Mouse (Mus musculus) midbrain, embryonic 15.5 days (tissue): Measurements from ENCODE around the gene Sh3bgr. TPM values are rescaled to one million over a fixed set of nuclear protein-coding genes. Genes with fewer than 3 reads are reported as not detected.

Source experiments
- ATAC-seq: fragments of 200-750 bp; cut with Nextera tagmentation; replicated peaks from 2 replicates; pipeline ENCODE4 v1.8.0; 2017; ENCODE audit warnings: moderate TSS enrichment
- H3K27ac ChIP-seq: fragments of 300-500 bp; sonication (generic); 2 replicates; pipeline ENCODE4 v1.5.1; 2015; ENCODE audit warnings: mild to moderate bottlenecking, inconsistent platforms
- H3K27me3 ChIP-seq: fragments of 300-500 bp; sonication (generic); replicated peaks from 2 replicates; pipeline ENCODE4 v1.6.1; 2015; ENCODE audit warnings: inconsistent platforms
- H3K36me3 ChIP-seq: fragments of 300-500 bp; sonication (generic); replicated peaks from 2 replicates; pipeline ENCODE4 v1.6.1; 2015; ENCODE audit warnings: inconsistent platforms
- H3K4me1 ChIP-seq: fragments of 300-500 bp; sonication (generic); 2 replicates; pipeline ENCODE4 v1.6.1; 2015; ENCODE audit warnings: inconsistent platforms
- H3K4me2 ChIP-seq: fragments of 300-500 bp; sonication (generic); 2 replicates; pipeline ENCODE4 v1.6.1; 2015; ENCODE audit warnings: inconsistent platforms, mild to moderate bottlenecking, moderate library complexity
- H3K4me3 ChIP-seq: fragments of 300-500 bp; sonication (generic); 2 replicates; pipeline ENCODE4 v1.5.1; 2015; ENCODE audit warnings: mild to moderate bottlenecking, inconsistent platforms
- H3K9ac ChIP-seq: fragments of 300-500 bp; sonication (generic); 2 replicates; pipeline ENCODE4 v1.6.1; 2015; ENCODE audit warnings: mild to moderate bottlenecking, inconsistent platforms
- H3K9me3 ChIP-seq: fragments of 300-500 bp; sonication (generic); 2 replicates; pipeline ENCODE4 v1.6.1; 2016; ENCODE audit warnings: inconsistent platforms
- WGBS: fragments of 180-500 bp; shearing (Covaris S2); methylation state at CpG from one replicate; pipeline ENCODE4 v1.1.7; 2015; ENCODE audit warnings: mixed read lengths; 5-methylcytosine and 5-hydroxymethylcytosine counted together
- polyA plus RNA-seq: library from polyadenylated mRNA; unstranded; fragments of >200 nt; fragmentation: Nextera tagmentation; extraction: Ambion mirVana; gene quantifications from 2 replicates; pipeline ENCODE4 v1.2.1, GENCODE M21; 2015

Sh3bgr gene
- polyA plus RNA-seq, 1 experiment from 2014 or later: 1.7 TPM

DNA sequence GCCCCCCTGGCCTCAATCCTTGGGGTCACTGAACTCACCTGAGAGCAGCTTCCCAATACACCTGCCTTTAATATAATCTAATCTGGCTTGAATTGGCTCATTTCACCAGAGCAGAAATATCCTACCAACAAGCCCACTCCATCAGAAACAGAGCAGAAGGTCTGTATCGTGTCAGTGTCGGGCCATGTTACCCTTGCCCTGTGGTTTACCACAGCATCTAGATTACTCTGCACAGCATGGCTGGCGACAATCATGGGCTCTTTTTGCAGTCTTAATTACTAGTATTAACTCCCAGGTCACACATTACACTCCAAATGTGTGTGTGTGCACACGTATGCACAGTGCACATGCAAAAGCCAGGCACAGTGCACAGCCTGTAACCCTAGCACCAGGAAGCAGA lies 31.4 kb upstream of the Sh3bgr start:
- no peaks in the 10 kb centered on the region for H3K4me1 ChIP-seq
- no peak overlapping the region for H3K4me3 ChIP-seq
- no peaks in the 10 kb centered on the region for H3K9me3 ChIP-seq
- H3K4me2 ChIP-seq: no peak overlapping the region
- no peaks in the 10 kb centered on the region for H3K27me3 ChIP-seq
- WGBS: 89% methylated on average over 4 of the region's 4 CpGs
- H3K36me3 ChIP-seq: no peaks in the 10 kb centered on the region
- no peak overlapping the region for H3K9ac ChIP-seq
- no peak overlapping the region for H3K27ac ChIP-seq
- no peak for ATAC-seq

- ATAC-seq: no peak
- H3K27ac ChIP-seq: no peak overlapping the region
- H3K27me3 ChIP-seq: no peaks in the 10 kb centered on the region
- H3K9me3 ChIP-seq: no peaks in the 10 kb centered on the region
- H3K4me1 ChIP-seq: no peaks in the 10 kb centered on the region
- H3K9ac ChIP-seq: no peak overlapping the region
- no peaks in the 10 kb centered on the region for H3K36me3 ChIP-seq
- H3K4me2 ChIP-seq: no peak overlapping the region
- WGBS: 74% methylated on average over 8 of the region's 8 CpGs
- H3K4me3 ChIP-seq: no peak overlapping the region
These were observed 26.6 kb upstream of the Sh3bgr start for GRCm38 (mm10) chr16:96173648-96174047.

- Histone ChIP-seq H3K4me1 (no peaks in the 10 kb centered on the region), H3K4me2 (no peak overlapping the region), H3K9me3 (no peaks in the 10 kb centered on the region), H3K9ac (no peak overlapping the region), H3K27ac (no peak overlapping the region), H3K36me3 (no peaks in the 10 kb centered on the region), H3K4me3 (no peak overlapping the region), H3K27me3 (no peaks in the 10 kb centered on the region)
- 52% methylated on average over 2 of the region's 2 CpGs for WGBS
- no peak for ATAC-seq
These were observed 24.9 kb upstream of the Sh3bgr start for GRCm38 (mm10) chr16:96175399-96175798.

DNA sequence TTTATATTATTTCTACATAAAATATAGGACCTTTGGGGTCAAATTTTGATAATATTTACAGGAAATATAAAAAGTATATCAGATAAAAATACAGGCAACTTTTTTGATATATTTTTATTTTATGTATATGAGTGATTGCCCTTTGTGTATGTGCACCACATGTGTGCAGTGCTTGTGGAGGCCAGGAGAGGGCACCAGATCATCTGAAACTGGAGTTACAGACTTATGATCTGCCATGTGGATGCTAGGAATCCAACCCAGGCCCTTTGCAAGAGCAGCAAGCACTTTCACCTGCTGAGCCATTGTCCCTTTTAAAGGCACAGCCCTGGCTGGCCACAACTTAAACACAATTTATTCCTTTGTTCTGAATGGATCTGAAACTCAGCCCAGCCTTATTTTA lies 21.1 kb upstream of the Sh3bgr start:
- no peak for ATAC-seq
- Histone ChIP-seq H3K9ac (no peak overlapping the region), H3K27me3 (no peaks in the 10 kb centered on the region), H3K27ac (no peak overlapping the region), H3K4me3 (no peak overlapping the region), H3K4me2 (no peak overlapping the region), H3K4me1 (no peaks in the 10 kb centered on the region), H3K9me3 (no peaks in the 10 kb centered on the region), H3K36me3 (no peaks in the 10 kb centered on the region)

DNA sequence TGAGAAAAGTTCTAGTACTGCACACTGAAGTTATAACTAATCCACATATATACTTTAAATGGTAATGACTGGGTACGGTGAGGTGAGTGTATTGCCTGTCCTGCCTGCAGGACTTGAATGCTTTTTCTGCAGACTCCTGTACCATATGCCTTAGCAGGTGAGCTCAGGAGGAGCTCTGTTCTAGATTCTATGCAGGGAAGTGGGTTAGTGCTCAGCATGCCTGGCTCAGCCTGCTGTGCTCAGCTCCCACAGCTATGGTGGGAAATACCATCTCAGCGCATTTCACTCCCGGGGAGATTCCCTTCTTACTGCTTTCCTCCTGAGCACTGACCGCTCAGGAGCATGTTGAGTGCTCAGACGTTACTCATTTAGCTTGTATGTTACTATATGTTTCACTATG lies 12.6 kb upstream of the Sh3bgr start:
- H3K27ac ChIP-seq: no peak overlapping the region
- no peak overlapping the region for H3K4me3 ChIP-seq
- WGBS: 88% methylated on average over 5 of the region's 5 CpGs
- no peak overlapping the region for H3K4me2 ChIP-seq
- no peaks in the 10 kb centered on the region for H3K27me3 ChIP-seq
- H3K36me3 ChIP-seq: no peaks in the 10 kb centered on the region
- peaks cover 11% of the 10 kb centered on the region for H3K4me1 ChIP-seq
- H3K9me3 ChIP-seq: no peaks in the 10 kb centered on the region
- no peak overlapping the region for H3K9ac ChIP-seq
- no peak for ATAC-seq

GRCm38 (mm10) chr16:96191531-96192506 lies 8.4 kb upstream of the Sh3bgr start, which contains the start of gene Lca5l:
Lca5l (minus strand) TSS chr16:96192271.
- H3K27ac ChIP-seq: peak within 1 kb of the TSS; percentile 86
- peak within 1 kb of the TSS; percentile 88 for H3K9ac ChIP-seq
- WGBS: under 1% methylated on average over 77 of the region's 77 CpGs
- no peaks in the 10 kb centered on the region for H3K9me3 ChIP-seq
- peak; percentile 99 for ATAC-seq
- H3K36me3 ChIP-seq: no peaks in the 10 kb centered on the region
- H3K27me3 ChIP-seq: no peaks in the 10 kb centered on the region
- peak within 1 kb of the TSS; percentile 82 for H3K4me3 ChIP-seq
- peaks cover 12% of the 10 kb centered on the region for H3K4me1 ChIP-seq
- peak within 1 kb of the TSS; percentile 67 for H3K4me2 ChIP-seq

DNA sequence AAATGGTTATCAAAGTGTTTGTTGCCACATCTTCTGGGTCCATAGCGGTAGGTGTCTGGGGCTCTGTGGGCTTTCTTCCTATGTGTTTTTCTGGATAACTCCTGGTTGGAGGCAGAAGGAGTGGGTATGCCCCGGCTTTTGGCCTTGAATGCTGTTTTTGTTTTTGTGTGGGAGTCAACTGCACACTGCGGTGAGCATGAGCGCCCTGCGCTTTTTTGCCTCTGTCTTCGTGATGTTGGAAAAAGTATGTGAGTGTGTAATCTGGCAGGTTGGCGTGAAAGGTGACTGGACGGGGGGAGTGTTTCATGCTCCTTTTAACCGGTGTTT lies 415 bp downstream of the Sh3bgr start:
- no peaks in the 10 kb centered on the region for H3K9me3 ChIP-seq
- no peak for ATAC-seq
- WGBS: 34% methylated on average over 9 of the region's 9 CpGs

DNA sequence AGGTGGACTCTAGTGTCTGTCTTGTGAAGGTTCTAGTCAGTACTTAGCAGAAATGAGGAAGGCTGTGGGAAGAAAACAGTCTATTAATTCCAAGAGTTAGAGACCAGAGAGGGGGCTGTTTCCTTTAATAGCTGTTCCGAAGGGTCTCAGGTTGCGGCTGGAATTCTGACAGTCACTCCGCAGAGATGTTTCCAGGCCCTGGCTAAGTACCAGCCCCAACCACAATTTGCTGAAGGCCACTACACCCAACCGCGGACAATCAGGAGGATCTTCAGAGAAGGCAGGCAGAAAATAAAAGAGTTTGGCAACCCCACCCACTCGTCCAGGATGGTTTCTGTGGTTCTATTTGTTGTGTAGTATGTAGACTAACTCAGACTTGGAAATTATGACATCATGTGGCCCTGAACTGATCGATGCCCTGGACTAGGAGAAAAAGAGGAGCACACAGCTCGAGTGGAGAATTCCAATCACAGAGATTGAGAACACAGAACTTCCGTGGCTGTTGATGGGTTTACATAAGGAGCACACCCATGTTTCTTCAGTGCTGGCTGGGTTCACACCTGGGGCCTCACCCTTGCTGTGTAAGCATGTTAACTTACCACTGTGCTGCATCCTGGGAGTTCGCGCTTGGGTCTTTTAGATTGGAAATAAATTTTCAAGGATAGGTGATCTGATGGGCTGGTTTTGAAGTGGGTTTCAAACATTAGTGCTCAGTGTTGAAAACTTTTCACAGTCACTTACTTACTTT lies 1.4 kb downstream of the Sh3bgr start:
- Histone ChIP-seq H3K27me3 (no peaks in the 10 kb centered on the region), H3K9ac (no peak overlapping the region), H3K9me3 (no peaks in the 10 kb centered on the region), H3K27ac (no peak overlapping the region), H3K36me3 (no peaks in the 10 kb centered on the region), H3K4me3 (no peak overlapping the region), H3K4me1 (peaks cover 7% of the 10 kb centered on the region), H3K4me2 (no peak overlapping the region)
- ATAC-seq: no peak
- WGBS: 83% methylated on average over 11 of the region's 11 CpGs

More for the DNA sequence above, 415 bp downstream of the Sh3bgr start:
- no peaks in the 10 kb centered on the region for H3K27me3 ChIP-seq
- H3K36me3 ChIP-seq: no peaks in the 10 kb centered on the region
- H3K4me3 ChIP-seq: peak overlapping the region; percentile 24
- no peak overlapping the region for H3K27ac ChIP-seq
- no peak overlapping the region for H3K9ac ChIP-seq
- peak overlapping the region; percentile 50 for H3K4me2 ChIP-seq
- H3K4me1 ChIP-seq: peaks cover 7% of the 10 kb centered on the region

DNA sequence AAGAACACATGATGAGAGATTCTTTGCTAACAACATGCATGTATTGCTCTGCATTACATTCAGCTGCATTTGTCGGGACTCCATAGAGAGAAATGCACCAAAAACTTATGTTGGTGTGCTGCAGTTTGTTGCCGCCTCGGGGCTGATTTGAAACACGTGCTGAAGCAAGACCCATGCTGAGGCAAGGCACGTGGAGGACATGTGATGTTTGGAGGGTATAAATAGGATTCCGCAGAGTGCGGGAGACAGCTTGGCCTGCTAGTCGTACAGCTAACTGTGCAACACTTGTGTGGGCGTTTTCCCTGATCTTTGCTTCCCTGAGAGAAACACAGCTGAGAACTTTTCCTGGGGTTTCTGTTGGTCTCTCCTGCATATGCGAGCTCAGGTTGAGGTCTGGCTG lies 9.5 kb downstream of the Sh3bgr start:
- no peaks in the 10 kb centered on the region for H3K4me1 ChIP-seq
- H3K9me3 ChIP-seq: no peaks in the 10 kb centered on the region
- no peak overlapping the region for H3K4me3 ChIP-seq
- no peaks in the 10 kb centered on the region for H3K27me3 ChIP-seq
- no peak overlapping the region for H3K9ac ChIP-seq
- no peaks in the 10 kb centered on the region for H3K36me3 ChIP-seq
- no peak overlapping the region for H3K27ac ChIP-seq
- 85% methylated on average over 10 of the region's 10 CpGs for WGBS
- no peak for ATAC-seq
- no peak overlapping the region for H3K4me2 ChIP-seq

- H3K4me1 ChIP-seq: no peaks in the 10 kb centered on the region
- no peak overlapping the region for H3K4me2 ChIP-seq
- no peak for ATAC-seq
- H3K36me3 ChIP-seq: no peaks in the 10 kb centered on the region
- WGBS: 87% methylated on average over 7 of the region's 7 CpGs
- H3K4me3 ChIP-seq: no peak overlapping the region
- no peaks in the 10 kb centered on the region for H3K27me3 ChIP-seq
- H3K9ac ChIP-seq: no peak overlapping the region
- no peak overlapping the region for H3K27ac ChIP-seq
- H3K9me3 ChIP-seq: no peaks in the 10 kb centered on the region
These were observed 10.6 kb downstream of the Sh3bgr start for GRCm38 (mm10) chr16:96210856-96211255.

DNA sequence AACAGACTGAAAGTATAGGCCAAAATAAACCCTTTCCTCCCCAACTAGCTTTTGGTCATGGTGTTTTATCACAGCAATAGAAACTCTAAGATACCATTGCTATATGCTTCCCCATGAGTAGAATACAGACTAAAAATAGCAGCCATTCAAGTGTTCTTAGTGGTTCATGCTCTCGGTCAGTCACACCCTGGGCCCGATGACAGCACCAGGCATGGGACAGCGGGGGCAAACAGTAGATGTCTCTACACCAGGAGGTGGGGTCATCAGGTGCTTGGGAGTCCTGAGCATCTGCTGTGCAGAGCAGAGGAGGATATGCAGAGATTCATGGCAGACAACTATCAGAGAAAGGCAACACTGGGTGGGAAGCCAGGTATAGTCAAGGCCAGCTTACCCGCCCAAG lies 12.8 kb downstream of the Sh3bgr start:
- Histone ChIP-seq H3K9me3 (no peaks in the 10 kb centered on the region), H3K9ac (no peak overlapping the region), H3K4me3 (no peak overlapping the region), H3K27me3 (no peaks in the 10 kb centered on the region), H3K27ac (no peak overlapping the region), H3K4me2 (no peak overlapping the region), H3K36me3 (no peaks in the 10 kb centered on the region), H3K4me1 (no peaks in the 10 kb centered on the region)
- no peak for ATAC-seq
- 93% methylated on average over 4 of the region's 4 CpGs for WGBS

DNA sequence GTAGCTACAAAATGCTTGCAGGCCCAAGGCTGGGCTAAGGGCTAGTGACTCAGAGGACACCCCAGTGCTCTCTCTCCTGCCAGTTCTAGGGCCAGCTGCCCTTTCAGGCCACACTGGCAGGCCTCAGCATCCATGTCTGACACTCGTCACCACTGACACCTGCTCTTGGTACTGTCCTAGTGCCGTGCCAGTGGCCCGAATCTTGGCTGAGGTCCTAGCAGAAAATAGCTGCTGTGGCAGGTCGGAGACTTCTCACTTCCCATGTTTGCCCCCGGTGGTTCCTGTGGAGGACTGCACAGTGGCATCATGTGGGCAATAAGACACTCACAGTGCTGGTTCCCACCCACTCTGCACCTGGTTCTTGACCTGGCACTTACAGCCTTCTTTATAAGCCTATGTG lies 21.2 kb downstream of the Sh3bgr start:
- H3K27me3 ChIP-seq: no peaks in the 10 kb centered on the region
- H3K4me1 ChIP-seq: no peaks in the 10 kb centered on the region
- H3K4me2 ChIP-seq: no peak overlapping the region
- no peak for ATAC-seq
- WGBS: 79% methylated on average over 5 of the region's 5 CpGs
- H3K4me3 ChIP-seq: no peak overlapping the region
- no peaks in the 10 kb centered on the region for H3K36me3 ChIP-seq
- no peaks in the 10 kb centered on the region for H3K9me3 ChIP-seq
- no peak overlapping the region for H3K9ac ChIP-seq
- no peak overlapping the region for H3K27ac ChIP-seq
